Mouse (Mus musculus): ENCODE measurements around the gene Tex19.2. TPM values are rescaled to one million over a fixed set of nuclear protein-coding genes. Genes with fewer than 3 reads are reported as not detected.
"Not testable (repeated sequence)": the region's sequence is repeated elsewhere in the genome, so short reads cannot be mapped to it uniquely, and the experiment has no call there.

Gene Tex19.2
- total RNA-seq, 2 experiments from 2014 or later: 0.71 TPM; not detected in 1

- ATAC-seq (replicated peaks; ENCODE audit: poor library complexity): no peak
These were observed 6.2 kb downstream of the Tex19.2 start for GRCm38 (mm10) chr11:121112091-121112775.

DNA sequence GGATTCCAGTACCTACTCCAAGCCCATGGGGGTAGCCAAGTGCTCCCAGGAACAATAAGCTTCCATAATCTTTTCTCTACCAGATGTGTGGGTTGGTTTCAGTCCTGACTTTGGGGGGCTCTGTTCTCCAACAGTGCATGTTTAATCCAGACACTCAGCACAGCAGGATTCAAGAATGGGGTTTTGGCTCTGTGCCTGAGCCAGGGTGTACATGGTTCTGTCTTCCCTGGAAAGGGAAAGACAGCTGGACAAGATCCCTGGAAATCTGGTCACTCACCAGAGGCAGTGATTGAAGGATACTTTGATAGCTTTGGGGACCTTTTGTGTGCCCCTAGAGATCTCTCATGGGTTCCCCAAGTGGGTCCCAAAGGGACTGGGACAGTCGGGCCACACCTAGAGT lies 6.9 kb downstream of the Tex19.2 start:
- ATAC-seq (replicated peaks; ENCODE audit: poor library complexity): no peak

GRCm38 (mm10) chr11:121111051-121111450 lies 7.4 kb downstream of the Tex19.2 start:
- no peak for ATAC-seq (replicated peaks; ENCODE audit: poor library complexity)

DNA sequence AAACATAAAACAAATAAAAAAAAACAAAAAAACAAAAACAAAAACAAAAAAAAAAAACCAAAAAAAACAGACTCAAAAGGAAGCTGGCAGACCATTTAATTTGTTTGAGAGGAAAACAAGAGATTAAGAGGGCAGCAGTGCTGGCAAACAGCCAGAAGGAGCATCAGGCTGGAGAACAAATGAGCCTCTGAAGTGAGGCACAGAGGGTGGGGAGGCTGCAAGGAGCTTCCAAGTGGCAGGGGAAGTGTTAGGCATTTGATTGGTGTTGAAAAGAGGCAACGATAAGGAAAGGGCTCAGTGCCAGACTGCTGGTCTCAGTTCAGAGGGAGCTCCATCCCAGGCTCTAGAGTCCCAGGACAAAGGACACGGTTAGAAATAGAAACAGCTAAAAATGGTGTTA lies 8.5 kb downstream of the Tex19.2 start:
- peak; percentile 71 for ATAC-seq (replicated peaks; ENCODE audit: poor library complexity)

DNA sequence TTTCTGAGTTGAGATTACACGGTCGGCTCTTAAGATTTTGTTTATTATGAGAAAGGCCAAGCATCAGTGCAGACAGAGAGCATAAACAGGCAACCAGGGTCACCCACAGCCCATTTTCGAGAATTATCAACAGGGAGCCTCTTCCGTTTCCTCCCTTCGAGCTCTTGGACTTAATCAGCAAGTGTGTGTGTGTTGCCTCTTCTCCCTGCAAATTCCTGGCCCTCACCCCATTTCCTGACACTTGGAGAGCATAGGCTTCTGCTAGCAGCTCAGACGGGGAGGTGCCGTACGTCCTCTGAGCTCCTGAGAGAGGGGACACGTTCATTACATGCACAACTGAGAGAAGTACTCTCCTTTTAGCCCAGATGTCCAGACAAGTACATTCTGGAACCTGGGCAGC lies 10.4 kb downstream of the Tex19.2 start:
- no peak for ATAC-seq (replicated peaks; ENCODE audit: poor library complexity)

DNA sequence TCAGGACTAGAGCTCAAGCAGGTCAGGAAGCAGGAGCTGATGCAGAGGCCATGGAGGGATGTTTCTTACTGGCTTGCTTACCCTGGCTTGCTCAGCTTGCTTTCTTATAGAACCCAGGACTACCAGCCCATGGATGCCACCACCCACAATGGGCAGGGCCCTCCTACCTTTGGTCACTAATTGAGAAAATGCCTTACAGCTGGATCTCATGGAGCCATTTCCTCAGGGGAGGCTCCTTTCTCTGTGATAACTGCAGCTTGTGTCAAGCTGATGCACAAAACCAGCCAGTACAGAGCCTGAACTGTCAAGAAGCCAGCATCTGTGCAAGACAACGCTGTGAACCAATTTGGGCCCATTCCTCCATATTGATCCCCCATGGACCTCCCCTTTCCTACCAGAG lies 11.2 kb downstream of the Tex19.2 start:
- not testable (repeated sequence) for ATAC-seq (replicated peaks; ENCODE audit: poor library complexity)

GRCm38 (mm10) chr11:121101124-121101805 lies 17.2 kb downstream of the Tex19.2 start:
- ATAC-seq (replicated peaks; ENCODE audit: poor library complexity): peak; percentile 54

- no peak for ATAC-seq (replicated peaks; ENCODE audit: poor library complexity)
These were observed 17.8 kb downstream of the Tex19.2 start for GRCm38 (mm10) chr11:121100692-121101091.

DNA sequence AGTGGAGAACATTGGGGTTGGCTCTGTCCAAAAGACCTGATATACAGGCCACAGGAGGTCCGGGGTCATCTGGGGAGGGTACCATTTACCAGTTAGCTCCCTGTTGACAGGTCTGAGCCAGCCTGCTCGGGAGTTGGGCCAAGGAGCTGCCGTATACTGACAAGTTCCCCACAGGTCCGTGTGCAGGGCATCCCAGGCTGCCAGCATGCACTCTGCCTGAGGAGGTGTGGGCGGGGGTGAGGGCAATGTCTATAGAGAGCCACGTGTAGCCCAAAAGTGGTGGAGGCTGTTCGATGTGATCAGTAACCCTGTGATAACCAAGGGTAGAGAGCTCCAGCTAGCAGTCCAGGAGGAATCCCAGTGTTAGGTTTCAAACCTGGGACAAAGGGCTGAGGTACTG lies 18.7 kb downstream of the Tex19.2 start:
- ATAC-seq (replicated peaks; ENCODE audit: poor library complexity): no peak

DNA sequence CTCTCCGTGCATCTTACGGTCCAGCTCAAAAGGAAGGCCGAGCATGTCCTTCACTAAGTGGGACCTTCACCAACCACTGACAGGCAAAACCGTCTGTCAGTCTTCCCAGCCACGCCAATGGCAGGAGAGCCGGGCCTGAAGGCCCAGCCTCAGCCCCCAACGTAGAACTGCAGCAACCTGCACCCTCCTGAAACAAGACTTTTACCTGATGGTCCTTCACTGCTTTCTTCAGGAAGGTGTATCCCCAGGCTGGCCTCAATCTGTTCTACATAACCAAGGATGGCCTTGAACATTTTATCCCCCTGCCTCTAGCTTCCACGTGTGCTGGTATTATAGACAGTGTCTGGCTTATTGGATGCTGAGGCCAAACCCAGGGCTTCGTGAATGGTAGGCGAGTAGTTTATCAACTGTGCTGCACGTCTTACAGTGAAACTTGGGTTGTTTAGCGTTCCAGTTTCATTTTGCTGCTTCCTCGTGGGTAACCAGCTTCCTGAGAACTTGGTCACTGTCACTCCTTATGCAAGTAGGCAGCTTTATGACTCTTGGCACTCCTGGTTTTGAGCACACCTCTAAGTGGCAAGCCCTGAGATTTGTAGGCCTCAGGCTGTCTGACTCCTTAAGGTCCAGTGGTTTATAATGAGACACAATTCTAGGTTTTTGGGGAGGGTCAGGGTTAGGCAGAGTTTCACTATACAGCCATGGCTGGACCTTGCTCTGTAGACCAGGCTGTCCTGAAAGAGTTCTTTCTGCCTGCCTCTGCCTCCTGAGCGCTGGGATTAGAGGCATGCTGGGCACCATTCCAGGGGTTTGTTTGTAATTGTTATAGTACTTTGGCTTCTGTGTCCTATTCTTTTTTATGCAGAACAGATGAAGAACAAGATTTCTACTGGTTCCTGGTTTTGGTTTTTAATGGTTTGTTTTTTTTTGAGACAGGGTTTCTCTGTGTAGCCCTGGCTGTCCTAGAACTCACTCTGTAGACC lies 25.6 kb downstream of the Tex19.2 start:
- ATAC-seq (replicated peaks; ENCODE audit: poor library complexity): no peak

DNA sequence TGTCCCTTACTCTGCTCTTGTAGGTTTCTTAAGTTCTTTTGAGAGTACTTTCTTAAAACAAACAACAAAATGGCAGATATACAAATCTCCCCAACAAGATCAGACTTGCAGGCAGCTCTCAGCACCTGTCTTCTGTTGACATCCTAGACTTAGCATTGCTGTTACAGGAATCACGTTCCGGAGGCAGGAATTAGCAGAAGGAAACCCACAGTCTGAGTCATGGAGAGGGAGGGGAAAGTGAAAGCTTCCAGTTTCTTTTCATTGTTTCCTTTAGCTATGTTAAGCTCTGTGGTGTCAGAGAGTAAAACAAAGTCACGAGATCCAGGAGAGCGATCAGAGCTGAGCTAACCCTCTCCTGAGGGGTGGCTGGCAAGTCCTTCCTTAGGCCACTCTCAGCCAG lies 27.5 kb downstream of the Tex19.2 start:
- ATAC-seq (replicated peaks; ENCODE audit: poor library complexity): no peak

- no peak for ATAC-seq (replicated peaks; ENCODE audit: poor library complexity)
These were observed 28.5 kb downstream of the Tex19.2 start for GRCm38 (mm10) chr11:121089756-121090546.

GRCm38 (mm10) chr11:121088997-121089396 lies 29.5 kb downstream of the Tex19.2 start:
- ATAC-seq (replicated peaks; ENCODE audit: poor library complexity): no peak

DNA sequence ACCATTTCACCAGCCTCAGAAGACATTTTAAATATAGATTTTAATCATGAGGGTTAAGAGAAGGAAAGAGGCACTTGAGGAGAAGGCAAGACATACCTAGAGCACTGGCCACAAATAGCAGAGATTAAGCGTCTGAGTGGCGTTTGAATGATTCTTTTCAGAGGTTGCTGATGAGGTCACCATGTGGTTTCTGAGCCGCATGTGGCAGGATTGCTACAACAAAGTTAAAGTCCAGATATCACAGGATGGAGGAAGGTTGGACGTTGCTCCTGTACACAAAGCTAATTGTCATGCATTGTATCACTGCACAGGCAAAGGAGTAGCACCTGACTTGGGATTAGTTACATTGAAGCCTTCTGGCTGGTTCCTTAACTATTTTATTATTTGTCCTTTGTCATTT lies 32.2 kb downstream of the Tex19.2 start:
- no peak for ATAC-seq (replicated peaks; ENCODE audit: poor library complexity)

DNA sequence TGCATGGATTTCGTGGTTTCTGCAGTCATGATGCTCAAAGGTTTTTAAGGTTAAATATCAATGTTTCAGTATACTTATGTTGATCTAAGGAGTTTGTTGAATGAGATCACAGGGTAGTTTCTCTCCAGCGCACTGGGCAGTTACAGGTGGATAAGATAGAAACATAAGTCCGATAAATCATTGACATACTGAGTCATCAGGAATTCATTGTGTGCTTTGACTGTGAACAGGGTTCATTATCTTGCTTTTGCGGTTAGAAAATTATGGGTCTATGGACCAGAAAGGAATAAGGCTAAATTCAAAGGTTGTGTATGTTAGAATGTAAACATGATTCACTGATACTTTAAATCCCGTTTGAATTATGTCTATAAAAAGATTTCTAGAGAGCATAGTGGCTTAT lies 33.3 kb downstream of the Tex19.2 start:
- ATAC-seq (replicated peaks; ENCODE audit: poor library complexity): no peak

- ATAC-seq (replicated peaks; ENCODE audit: poor library complexity): peak; percentile 62
These were observed 35.5 kb downstream of the Tex19.2 start for GRCm38 (mm10) chr11:121082857-121083500.

DNA sequence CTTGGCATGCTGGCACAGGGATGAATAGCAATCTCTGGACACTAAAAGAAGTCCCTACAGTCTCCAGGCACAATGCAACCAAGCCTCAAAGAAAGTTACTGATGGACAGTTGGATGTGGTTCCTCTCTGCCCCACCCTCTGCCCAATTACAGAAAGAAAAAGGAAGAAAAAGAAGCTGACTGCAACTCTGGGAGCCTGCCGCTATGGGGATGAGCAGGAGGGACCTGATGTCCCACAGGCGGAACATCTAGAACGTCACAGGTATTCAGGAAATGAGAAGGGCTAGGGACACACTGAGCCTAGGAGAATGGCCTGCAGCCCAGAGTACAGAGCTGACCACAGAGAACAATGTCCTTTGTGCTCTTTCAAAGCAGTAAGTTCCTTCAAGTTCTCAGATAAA lies 36.2 kb downstream of the Tex19.2 start:
- ATAC-seq (replicated peaks; ENCODE audit: poor library complexity): peak; percentile 44

- ATAC-seq (replicated peaks; ENCODE audit: poor library complexity): no peak
These were observed 37.4 kb downstream of the Tex19.2 start, which contains the start of gene Sectm1a for GRCm38 (mm10) chr11:121081120-121081519. Gene Sectm1a (minus strand): TSS chr11:121081220.

- no peak for ATAC-seq (replicated peaks; ENCODE audit: poor library complexity)
These were observed 38.1 kb downstream of the Tex19.2 start for GRCm38 (mm10) chr11:121080330-121080729.

- ATAC-seq (replicated peaks; ENCODE audit: poor library complexity): peak; percentile 52
These were observed 42.8 kb downstream of the Tex19.2 start for GRCm38 (mm10) chr11:121075655-121076054.
